Mouse (Mus musculus): ENCODE data around the gene Bag6.

- TF ChIP-seq KAT2A (IDR thresholded peaks at IDR 0.05; ENCODE audit: insufficient replicate concordance, low read length) (no peak), POLR2A (IDR thresholded peaks at IDR 0.05; ENCODE audit: low read depth, low read length) (no peak), EP300 (IDR thresholded peaks at IDR 0.05; ENCODE audit: low read length) (no peak), IRF4 (IDR thresholded peaks at IDR 0.05; ENCODE audit: low read depth, low read length) (no peak)
Observed at GRCm38 (mm10) chr17:35120745-35121142, 14.2 kb upstream of the Bag6 start.
